Mouse (Mus musculus) naive thymus-derived CD4-positive, alpha-beta T cell, adult 2 months (primary cell): Measurements from ENCODE around the gene Zfp524.

Source experiments
- DNase-seq: peaks from one replicate; pipeline ENCODE4 v3.0.0-alpha.2; 2011; ENCODE audit warnings: low read depth

Gene Zfp524

DNA sequence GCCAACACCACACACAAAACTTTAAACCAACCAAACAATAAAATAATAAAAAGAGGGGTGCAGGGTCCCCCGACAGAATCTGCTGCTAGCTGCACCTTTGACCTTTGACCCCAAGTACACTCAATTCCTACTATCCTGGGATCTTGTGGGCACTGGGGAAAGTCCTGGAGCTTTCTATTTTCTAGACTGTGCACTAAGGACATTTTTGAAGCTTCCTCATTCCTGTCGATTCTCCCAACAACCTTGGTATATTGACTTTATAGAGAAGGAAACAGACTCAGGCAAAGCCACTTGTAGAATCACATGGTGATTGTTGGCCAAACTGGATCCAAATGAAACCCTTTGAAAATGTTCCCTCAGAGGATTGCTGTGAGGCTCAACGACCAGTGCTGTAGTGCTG is 1.8 kb downstream of the Zfp524 start:
- DNase-seq = peak; percentile 21

DNA sequence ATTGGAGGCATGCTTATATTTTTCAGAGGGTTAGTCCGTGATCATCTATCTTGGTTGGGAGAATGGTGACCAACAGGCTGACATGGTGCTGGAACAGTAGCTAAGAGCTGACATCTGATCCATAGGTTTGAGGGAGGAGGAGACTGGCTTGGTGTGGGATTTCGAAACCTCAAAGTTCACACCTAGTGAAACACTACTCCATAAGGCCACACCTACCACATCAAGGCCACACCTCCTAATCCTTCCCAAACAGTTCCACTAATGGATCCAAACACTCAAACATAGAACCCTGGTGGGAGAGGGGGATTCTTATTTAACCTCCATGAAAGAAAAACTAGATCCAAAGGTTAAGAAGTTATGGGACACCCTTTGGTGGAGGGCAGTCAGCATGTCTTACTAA is 2.7 kb downstream of the Zfp524 start:
- peak; percentile 23 for DNase-seq

DNA sequence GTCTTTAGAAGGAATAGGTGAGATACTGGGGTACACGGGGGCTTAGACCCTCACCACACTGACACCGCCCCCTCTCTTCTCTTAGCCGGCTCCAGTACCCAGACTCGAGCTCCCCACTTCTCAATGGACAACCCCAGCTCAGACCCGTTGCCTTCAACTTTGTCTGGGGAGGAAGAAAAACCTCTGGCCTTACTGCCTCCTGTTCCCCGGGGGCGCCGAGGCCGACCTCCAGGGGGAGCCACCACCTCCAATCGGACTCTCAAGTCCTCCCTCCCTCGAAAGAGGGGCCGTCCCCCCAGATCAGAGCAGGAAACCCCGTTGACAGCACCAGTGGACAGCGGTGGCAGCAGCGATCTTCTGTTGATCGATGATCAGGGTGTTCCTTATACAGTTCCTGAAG is 3.1 kb downstream of the Zfp524 start:
- DNase-seq = peak; percentile 30

DNA sequence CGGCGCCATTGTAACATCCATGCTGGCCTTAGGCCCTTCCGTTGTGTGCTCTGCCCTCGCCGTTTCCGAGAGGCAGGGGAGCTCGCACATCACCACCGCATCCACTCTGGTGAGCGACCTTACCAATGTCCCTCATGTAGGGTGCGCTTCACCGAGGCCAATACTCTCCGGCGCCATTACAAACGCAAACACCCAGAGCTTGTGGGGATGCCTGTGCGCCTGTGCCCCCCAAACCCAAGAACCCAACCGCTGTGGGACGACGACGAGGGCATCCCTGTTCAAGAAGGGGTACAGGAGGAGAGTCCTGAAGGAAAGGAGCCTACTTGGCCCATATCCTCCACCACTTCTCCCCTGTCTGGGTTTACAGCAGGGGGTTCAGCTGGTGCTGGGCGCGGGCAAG is 3.7 kb downstream of the Zfp524 start:
- DNase-seq = no peak

DNA sequence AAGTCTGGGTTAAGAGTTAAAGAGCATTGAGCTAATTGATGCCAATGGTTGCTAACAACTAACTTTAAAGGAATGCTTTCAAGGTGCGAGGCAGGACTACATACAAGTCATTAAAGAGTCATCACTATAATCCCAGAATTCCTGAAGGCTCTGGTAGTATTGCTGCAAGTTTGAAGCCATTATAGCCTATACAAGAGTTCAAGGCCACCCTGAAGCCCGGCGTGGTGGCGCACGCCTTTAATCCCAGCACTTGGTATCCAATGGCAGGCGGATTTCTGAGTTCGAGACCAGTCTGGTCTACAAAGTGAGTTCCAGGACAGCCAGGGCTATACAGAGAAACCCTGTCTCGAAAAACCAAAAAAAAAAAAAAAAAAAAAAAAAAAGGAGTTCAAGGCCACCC is 5.4 kb downstream of the Zfp524 start:
- peak; percentile 32 for DNase-seq

DNA sequence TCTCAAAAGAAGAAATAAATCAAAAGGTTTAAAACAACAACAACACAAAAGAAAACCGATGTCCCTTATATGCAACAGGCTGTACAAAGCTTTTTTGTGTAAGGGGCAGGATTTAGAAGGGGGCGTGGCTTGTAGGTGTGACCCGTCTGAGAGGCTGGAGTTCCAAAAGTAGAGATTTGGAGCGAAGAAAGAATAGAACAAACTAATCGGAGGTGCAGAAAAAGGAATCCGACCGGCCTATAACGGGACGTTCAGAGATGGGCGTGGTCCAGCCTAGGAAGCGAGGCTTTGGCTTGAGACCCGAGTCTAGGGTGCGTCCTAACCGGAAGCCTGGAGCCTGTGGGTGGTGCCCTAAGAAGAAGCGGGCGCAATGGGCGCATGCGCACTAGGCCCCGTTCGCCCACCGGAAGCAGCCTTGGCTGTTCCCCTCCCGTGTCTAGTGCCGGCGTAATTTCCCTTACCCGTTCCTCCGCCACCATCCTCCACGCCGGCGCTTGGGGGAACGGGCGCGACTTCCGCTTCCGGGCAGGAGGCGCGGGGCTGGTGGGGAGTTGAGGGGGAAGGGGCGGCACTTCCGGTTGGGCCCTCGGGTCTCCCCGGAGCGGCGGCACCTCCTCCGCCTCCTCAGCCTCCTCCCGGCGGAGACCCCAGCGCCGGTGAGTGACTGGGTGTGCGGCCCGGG is 5.9 kb downstream of the Zfp524 start, which contains the start of the genes Zfp865 and Ccdc106:
Zfp865 (plus strand) TSS at position 377 of the 682 bp plus-strand sequence.
Ccdc106 (plus strand) TSS at position 554 of the 682 bp plus-strand sequence.
- DNase-seq = peak; percentile 99

DNA sequence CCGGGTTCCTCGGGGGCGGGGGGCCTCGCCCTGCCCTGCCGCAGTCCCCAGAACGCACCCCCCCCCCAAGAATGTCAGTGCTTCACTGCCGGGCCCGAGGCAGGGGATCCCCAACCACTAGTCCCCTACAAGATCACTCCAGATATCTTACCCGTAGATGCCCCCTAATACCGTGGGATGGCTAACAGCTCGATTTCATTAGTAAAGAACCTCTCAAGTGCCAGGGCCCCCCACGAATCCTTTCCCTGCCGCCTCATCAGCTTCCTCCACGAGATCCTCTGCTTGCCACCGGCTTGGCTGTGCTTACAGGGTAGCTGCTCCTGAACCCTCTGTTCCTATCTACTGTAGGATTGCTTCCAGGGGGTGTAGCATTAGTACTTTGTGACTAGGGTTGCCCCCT is 6.5 kb downstream of the Zfp524 start:
- no peak for DNase-seq

DNA sequence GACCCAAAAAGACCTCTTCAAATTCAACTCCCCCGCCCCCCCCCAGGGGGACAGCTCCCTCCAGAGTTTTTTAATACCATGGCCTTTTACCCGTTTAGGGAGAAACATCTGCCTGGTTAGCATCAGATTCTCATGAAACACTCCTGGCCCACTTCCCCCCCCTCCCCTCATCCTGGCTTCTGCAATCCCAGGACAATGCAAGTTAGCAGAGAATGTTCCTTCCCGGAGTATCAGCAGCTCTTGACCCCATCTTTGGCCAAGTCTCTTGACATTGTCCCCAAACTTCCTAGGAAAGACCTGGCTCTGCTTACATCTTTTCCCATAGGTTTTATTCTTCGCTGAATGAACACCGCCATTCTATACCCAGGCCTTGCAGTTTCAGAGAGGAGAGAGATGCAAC is 7.0 kb downstream of the Zfp524 start:
- DNase-seq = no peak

DNA sequence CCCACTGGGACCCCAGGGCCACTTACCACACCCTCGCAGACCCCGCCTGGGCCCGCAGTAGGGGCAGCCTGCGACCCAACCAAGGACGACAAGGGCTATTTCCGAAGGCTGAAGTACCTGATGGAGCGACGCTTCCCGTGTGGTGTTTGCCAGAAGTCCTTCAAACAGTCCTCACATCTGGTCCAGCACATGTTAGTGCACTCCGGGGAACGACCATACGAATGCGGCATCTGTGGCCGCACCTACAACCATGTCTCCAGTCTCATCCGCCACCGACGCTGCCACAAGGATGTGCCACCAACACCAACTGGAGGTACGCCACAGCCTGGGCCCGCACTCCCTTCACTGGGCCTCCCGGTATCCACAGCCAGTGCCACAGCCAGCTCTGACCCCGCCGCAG is 15.3 kb downstream of the Zfp524 start:
- no peak for DNase-seq

DNA sequence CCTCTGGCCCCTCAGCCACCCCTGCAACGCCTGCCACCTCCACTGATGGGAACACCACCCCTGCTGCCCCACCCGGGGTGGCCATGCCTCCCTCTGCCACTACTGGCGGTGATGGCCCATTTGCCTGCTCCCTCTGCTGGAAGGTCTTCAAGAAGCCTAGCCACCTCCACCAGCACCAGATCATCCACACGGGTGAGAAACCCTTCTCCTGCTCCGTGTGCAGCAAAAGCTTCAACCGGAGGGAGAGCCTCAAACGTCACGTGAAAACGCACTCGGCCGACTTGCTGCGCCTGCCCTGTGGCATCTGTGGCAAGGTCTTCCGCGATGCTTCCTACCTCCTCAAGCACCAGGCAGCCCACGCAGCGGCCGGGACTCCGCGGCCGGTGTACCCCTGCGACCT is 15.7 kb downstream of the Zfp524 start:
- no peak for DNase-seq

DNA sequence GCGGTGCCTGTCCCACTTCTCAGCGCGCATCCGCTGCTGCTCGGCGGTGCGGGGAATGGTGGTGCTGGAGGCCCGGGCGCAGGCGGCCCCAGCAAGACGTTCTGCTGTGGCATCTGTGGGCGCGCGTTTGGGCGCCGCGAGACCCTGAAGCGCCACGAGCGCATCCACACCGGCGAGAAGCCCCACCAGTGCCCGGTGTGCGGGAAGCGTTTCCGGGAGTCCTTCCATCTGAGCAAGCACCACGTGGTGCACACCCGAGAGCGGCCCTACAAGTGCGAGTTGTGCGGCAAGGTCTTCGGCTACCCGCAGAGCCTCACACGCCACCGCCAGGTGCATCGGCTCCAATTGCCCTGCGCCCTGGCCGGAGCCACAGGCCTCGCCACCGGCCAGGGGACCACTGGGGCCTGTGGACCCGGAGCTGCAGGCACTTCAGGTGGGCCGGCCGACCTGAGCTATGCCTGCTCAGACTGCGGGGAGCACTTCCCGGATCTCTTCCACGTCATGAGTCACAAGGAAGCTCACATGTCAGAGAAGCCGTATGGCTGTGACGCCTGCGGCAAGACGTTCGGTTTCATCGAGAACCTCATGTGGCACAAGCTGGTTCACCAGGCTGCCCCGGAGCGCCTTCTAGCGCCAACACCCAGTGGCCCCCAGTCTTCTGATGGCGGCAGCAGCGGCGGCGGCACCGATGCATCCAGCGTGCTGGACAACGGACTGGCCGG is 16.5 kb downstream of the Zfp524 start:
- no peak for DNase-seq

DNA sequence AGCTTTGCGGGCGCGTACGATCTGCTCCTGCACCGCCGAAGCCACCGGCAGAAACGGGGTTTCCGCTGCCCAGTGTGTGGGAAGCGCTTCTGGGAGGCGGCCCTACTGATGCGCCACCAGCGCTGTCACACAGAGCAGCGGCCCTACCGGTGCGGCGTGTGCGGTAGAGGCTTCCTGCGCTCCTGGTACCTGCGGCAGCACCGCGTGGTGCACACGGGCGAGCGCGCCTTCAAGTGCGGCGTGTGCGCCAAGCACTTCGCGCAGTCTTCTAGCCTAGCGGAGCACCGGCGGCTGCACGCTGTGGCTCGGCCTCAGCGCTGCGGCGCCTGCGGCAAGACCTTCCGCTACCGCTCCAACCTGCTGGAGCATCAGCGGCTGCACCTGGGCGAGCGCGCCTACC is 17.3 kb downstream of the Zfp524 start:
- no peak for DNase-seq

DNA sequence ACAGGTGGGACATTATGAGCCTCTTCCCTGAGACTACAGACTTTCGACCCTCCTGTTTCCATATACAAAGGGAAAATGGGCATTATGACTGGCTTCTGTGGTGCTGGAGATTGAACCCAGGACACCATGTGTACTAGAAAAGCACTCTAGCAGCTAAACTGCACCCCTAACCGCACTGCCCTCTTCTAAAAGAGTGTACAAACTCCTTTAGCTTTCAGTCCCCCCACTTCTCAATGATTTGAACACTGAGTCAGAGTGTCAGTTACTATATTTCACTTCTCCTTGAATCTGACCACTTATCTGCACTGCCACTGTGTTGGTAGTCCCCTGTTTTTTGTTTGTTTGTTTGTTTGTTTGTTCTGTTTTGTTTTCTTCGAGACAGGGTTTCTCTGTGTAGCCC is 19.6 kb downstream of the Zfp524 start, which contains the start of gene 4632433K11Rik:
4632433K11Rik (plus strand) TSS at position 301 of the 400 bp plus-strand sequence.
- no peak for DNase-seq

DNA sequence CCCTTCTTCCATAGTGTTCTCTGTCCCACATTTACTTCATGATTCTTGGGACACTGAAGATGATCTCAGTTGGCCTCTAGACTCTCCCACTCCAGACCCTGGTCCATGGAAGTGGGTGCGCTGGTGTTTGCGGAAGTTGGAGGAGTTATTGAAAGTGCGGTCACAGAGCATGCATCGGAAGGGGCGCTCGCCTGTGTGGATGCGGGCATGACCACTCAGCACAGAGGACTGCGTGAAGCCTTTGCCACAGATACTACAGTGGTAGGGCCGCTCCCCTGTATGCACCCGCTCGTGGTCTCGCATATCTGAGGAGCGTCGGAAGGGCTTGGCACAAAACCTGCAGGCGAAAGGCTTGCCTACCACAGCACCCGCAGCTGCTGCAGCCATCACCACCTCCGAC is 21.4 kb downstream of the Zfp524 start:
- no peak for DNase-seq

DNA sequence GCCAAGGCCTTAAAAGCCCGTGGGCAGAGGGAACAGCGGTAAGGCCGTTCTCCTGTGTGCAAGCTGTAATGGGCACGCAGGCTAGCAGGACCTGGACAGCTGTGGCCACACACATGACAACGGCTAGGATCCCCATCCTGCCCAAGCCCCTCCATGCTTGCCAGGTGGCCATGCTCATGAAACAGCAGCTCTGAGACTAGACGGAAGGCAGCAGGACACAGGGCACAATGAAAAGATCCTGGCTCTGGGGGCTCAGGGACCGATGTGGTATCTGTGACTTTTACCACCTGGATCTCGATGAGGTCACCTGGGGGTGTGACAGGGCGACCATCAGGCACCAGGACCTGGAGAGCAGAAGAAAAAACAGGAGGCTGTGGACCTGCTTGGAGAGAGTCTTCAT is 21.9 kb downstream of the Zfp524 start:
- DNase-seq = no peak

DNA sequence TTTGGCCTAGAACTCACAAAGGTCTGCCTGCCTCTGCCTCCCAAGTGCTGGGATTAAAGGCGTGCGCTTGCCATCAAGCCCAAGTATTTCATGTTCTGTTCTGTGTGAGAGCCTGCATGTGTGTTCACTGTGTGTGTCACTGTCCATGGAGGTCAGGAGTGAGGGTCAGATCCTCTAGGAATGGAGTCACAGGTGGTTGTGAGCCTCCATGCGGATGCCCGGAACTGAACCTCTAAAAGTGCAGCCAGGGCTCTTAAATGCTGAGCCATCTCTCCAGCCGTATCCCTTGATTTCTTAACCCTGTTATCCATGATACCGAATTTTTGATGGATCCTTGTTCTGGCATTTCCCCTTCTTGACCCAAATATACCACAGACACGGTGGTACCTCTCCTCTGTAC is 22.8 kb downstream of the Zfp524 start:
- no peak for DNase-seq

DNA sequence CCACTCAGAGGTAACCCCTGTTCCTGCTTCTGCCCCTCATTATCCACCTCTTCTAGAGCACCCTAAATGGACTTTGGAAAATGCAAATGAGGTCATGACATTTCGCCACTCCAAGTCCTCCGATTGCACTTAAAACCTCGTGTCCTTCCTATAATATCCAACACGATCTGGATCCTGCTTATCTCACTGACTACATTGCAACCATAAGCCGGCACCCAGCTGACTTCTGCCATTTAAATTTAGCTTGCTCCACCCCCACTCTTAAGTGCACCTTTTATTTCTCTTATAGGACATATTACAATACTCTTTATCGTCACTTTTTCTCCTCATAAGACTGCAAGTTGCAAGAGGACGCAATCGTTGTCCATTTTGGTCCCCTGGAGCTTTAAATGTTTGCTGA is 23.3 kb downstream of the Zfp524 start:
- DNase-seq = no peak

DNA sequence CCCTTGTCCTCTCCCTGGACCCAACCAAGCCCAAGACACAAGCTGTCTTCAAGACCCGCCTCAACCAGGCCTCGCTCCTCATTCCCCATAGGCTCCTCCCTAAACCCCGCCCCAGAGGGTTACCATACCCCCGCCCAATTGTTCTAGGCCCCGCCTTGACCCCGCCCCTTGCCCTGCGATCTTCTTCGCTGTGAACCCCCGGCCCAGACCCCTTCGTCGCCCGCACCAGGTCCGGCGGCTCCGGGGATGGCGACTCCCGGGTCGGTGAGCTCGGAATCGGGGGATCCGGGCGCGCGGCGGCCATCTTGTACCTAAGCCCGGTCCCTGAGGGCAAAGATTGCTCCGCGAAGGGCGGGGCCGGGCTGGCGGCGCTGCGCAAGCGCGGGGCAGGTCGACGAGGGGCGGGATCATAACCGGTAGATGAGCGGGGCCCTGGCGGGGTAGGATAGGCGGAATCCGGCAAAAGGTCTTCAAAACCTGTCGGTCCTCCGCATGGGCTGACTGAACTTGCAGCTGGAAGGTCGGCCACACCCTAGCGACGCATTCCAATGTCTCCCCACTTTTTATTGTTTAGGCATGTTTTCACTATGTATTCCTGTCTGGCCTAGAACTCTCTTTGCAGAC is 24.0 kb downstream of the Zfp524 start, which contains the start of gene Zfp784:
Zfp784 (minus strand) TSS at position 338 of the 624 bp plus-strand sequence.
- peak; percentile 96 for DNase-seq

DNA sequence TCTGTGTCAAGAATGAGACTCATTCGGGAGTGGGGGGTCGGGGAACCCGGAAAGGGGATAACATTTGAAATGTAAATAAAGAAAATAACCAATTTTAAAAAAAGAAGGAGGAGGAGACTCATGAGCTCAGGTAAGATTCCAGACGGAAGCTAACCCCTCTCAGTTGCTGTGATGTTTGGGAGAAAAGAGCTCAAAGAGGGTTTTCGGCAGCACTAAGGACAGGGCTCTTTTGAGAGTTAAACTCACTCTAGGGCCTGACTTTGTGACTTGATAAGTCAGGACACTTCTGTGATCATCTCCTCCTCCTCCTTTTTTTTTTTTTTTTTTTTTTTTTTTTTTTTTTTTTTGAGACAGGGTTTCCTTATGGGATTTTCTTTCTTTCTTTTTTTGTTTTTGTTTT is 24.7 kb downstream of the Zfp524 start:
- DNase-seq = no peak

DNA sequence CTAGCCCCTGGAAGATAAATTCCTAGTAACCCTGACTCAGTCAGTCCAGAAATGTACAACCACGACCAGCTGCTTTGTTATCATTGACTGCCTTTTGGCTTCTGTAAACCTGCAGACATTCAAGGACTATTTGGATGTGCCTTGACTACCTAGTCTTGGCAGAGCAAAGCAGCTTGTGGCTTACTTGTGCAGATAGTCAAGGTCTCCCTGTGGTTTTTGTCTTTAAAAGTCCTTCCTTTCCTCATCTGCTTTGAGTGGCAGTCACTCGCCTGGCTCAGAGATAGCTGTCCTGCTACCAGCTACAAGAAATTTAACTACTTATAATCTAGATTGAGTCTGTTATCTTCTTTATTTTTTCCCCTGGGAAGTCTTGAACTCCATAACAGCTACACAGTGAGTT is 30.8 kb downstream of the Zfp524 start:
- no peak for DNase-seq

DNA sequence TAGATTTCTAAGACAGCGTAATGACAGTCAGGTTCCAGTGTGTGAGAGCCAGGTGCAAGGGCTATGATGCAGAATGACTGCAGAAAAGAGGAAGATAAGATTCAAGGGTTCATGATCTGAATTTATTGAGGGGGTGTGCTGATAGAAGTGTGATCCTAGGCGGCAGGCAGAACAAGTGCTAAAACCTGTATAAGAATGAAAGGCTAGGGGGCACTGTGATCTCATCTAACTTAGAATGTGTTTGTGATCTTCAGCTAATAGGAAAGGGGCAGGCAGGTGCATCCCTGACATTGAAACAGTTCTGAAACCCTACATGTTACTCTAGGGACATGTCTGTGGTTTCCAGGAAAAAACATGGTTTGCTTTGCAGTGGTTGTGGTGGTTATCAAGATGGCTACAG is 31.9 kb downstream of the Zfp524 start:
- no peak for DNase-seq

DNA sequence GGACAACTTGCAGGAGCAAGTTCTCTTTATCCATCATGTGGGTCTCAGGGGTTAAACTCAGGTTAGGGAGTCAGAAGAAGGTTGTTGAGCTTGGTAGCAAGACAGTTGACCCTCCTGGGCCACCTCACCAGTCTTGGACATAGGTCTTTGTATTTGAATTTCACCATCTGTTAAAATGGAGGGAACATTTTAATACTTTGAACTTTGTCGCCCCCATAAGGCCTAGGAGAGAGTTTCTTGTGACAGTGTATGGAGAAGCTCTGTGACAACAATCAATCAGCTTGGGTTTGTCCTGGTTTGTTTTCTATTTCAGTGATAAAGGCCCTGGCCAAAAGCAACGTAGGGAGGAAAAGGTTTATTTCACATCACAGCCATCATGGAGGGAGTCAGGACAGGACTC is 33.1 kb downstream of the Zfp524 start:
- peak; percentile 78 for DNase-seq
